Mouse (Mus musculus) lung, postnatal 0 days (tissue): ENCODE measurements around the gene Hspa1a. TPM values are rescaled to one million over a fixed set of nuclear protein-coding genes. Genes with fewer than 3 reads are reported as not detected.

Experiments
- ATAC-seq: fragments of 200-750 bp; cut with Nextera tagmentation; 2 replicates; pipeline ENCODE4 v1.8.0; 2017; ENCODE audit warnings: moderate library complexity
- DNase-seq: peaks from one replicate; pipeline ENCODE4 v3.0.0-alpha.2; 2016; ENCODE audit warnings: low spot score
- H3K27ac ChIP-seq: fragments of 300-500 bp; sonication (generic); 2 replicates; pipeline ENCODE4 v1.5.1; 2014; ENCODE audit warnings: antibody characterized with exemption, mild to moderate bottlenecking, low read length, mixed read lengths
- H3K27me3 ChIP-seq: fragments of 300-500 bp; sonication (generic); replicated peaks from 2 replicates; pipeline ENCODE4 v1.6.1; 2014; ENCODE audit warnings: low read length, mixed read lengths; ENCODE audit not compliant: insufficient read depth
- H3K36me3 ChIP-seq: fragments of 300-500 bp; sonication (generic); 2 replicates; pipeline ENCODE4 v1.6.1; 2014; ENCODE audit warnings: low read length, mixed read lengths; ENCODE audit not compliant: insufficient read depth
- H3K4me1 ChIP-seq: fragments of 300-500 bp; sonication (generic); 2 replicates; pipeline ENCODE4 v1.6.1; 2014; ENCODE audit warnings: antibody characterized with exemption, low read depth, low read length, mixed read lengths; ENCODE audit not compliant: insufficient read depth
- H3K4me2 ChIP-seq: fragments of 300-500 bp; sonication (generic); replicated peaks from 2 replicates; pipeline ENCODE4 v1.6.1; 2014; ENCODE audit warnings: low read depth, mild to moderate bottlenecking, low read length, moderate library complexity, mixed read lengths
- H3K4me3 ChIP-seq: fragments of 300-500 bp; sonication (generic); 2 replicates; pipeline ENCODE4 v1.5.1; 2014; ENCODE audit warnings: low read depth, low read length
- H3K9ac ChIP-seq: fragments of 300-500 bp; sonication (generic); replicated peaks from 2 replicates; pipeline ENCODE4 v1.6.1; 2014; ENCODE audit warnings: low read depth, mild to moderate bottlenecking
- H3K9me3 ChIP-seq: fragments of 300-500 bp; sonication (generic); 2 replicates; pipeline ENCODE4 v1.6.1; 2016; ENCODE audit warnings: low read length, mixed read lengths
- CTCF ChIP-seq: IDR thresholded peaks from 2 replicates; pipeline ENCODE4 v1.5.1; 2016; ENCODE audit warnings: antibody characterized with exemption, mild to moderate bottlenecking
- EP300 ChIP-seq: IDR thresholded peaks from 2 replicates; pipeline ENCODE4 v1.6.1; 2016; ENCODE audit warnings: antibody characterized with exemption, mild to moderate bottlenecking, control low read depth
- WGBS: fragments of 180-500 bp; shearing (Covaris S2); extraction: QIAGEN DNeasy Blood & Tissue Kit; methylation state at CpG from one replicate; pipeline ENCODE4 v1.1.7; 2014; 5-methylcytosine and 5-hydroxymethylcytosine counted together
- polyA plus RNA-seq: library from polyadenylated mRNA; unstranded; fragments of >200 nt; fragmentation: Nextera tagmentation; extraction: Ambion mirVana; gene quantifications from 2 replicates; pipeline ENCODE4 v1.2.1, GENCODE M21; 2015

Hspa1a gene
- polyA plus RNA-seq, 1 experiment from 2014 or later: 8.2 TPM

- Histone ChIP-seq H3K9ac (no peak overlapping the region), H3K36me3 (no peaks in the 10 kb centered on the region), H3K4me2 (no peak overlapping the region), H3K4me3 (no peak overlapping the region), H3K27ac (no peak overlapping the region), H3K27me3 (no peaks in the 10 kb centered on the region), H3K9me3 (no peaks in the 10 kb centered on the region), H3K4me1 (no peaks in the 10 kb centered on the region)
- DNase-seq (peak; percentile 46), ATAC-seq (peak; percentile 20)
- TF ChIP-seq EP300 (peak; percentile 33; the same call in 1 of the 2 replicates), CTCF (no peak)
- 39% methylated on average over 5 of the region's 5 CpGs for WGBS
These were observed 6.3 kb downstream of the Hspa1a start for GRCm38 (mm10) chr17:34965627-34966026.

DNA sequence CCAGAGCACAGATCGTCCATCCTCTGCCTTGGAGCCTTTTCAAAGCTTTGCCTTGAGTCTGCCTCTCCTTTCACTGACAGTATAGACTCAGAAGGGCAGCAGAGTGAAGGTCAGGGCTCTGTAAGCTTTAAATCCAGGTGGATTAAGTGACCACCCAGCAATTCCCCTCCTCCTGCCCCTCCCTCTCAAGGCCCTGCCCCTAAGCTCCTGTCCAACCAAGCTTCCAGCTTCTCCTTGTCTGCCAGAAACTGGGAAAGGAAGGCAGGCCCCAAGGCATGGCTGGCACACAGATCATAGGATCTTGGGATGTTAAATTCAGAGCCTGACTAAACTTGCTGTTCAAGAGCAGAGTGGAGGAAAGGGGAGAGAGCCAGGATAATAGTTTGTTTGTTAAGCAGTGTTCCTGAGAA, 7.3 kb downstream of the Hspa1a start:
- Histone ChIP-seq H3K27ac (no peak overlapping the region), H3K27me3 (no peaks in the 10 kb centered on the region), H3K9me3 (no peaks in the 10 kb centered on the region), H3K4me1 (no peaks in the 10 kb centered on the region), H3K9ac (no peak overlapping the region), H3K36me3 (no peaks in the 10 kb centered on the region), H3K4me3 (no peak overlapping the region), H3K4me2 (no peak overlapping the region)
- TF ChIP-seq CTCF (no peak), EP300 (no peak)
- WGBS: 11% methylated on average over 1 of the region's 1 CpGs
- ATAC-seq (no peak), DNase-seq (no peak)

DNA sequence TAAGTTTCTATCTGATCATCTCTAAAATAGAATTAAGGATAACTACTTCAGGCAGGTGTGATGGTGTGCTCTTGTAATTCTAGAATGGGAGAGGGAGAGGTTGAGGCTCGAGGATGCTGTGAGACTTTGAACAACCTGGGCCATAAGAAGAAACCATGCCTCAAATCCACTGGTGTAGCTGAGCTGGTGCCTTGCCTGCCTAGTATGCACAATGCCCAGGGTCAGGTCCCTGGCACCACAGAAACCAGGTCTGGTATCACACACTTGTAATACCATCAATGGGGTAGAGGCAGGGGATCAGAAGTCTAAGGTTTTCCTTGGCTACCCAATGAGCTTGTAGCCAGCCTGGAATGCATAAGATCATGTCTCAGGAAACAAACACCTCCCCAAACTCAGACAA, 9.1 kb downstream of the Hspa1a start:
- Histone ChIP-seq H3K4me3 (no peak overlapping the region), H3K27me3 (no peaks in the 10 kb centered on the region), H3K9me3 (no peaks in the 10 kb centered on the region), H3K9ac (no peak overlapping the region), H3K36me3 (no peaks in the 10 kb centered on the region), H3K4me2 (no peak overlapping the region), H3K4me1 (no peaks in the 10 kb centered on the region), H3K27ac (no peak overlapping the region)
- DNase-seq (no peak), ATAC-seq (no peak)
- no peak for TF ChIP-seq CTCF
- no peak for TF ChIP-seq EP300
- 41% methylated on average over 1 of the region's 1 CpGs for WGBS

GRCm38 (mm10) chr17:34962125-34962524, 9.8 kb downstream of the Hspa1a start:
- Histone ChIP-seq H3K4me3 (no peak overlapping the region), H3K4me2 (no peak overlapping the region), H3K9ac (no peak overlapping the region), H3K27ac (no peak overlapping the region), H3K4me1 (no peaks in the 10 kb centered on the region), H3K27me3 (no peaks in the 10 kb centered on the region), H3K36me3 (no peaks in the 10 kb centered on the region), H3K9me3 (no peaks in the 10 kb centered on the region)
- DNase-seq: no peak
- WGBS: 27% methylated on average over 3 of the region's 3 CpGs
- no peak for ATAC-seq
- no peak for TF ChIP-seq EP300
- TF ChIP-seq CTCF: no peak

GRCm38 (mm10) chr17:34960702-34961493, 11.1 kb downstream of the Hspa1a start:
- H3K27ac ChIP-seq: no peak overlapping the region
- H3K4me3 ChIP-seq: no peak overlapping the region
- no peaks in the 10 kb centered on the region for H3K4me1 ChIP-seq
- TF ChIP-seq EP300: no peak
- no peak overlapping the region for H3K4me2 ChIP-seq
- no peaks in the 10 kb centered on the region for H3K36me3 ChIP-seq
- ATAC-seq: no peak
- DNase-seq: peak; percentile 67
- no peaks in the 10 kb centered on the region for H3K27me3 ChIP-seq
- H3K9me3 ChIP-seq: no peaks in the 10 kb centered on the region
- H3K9ac ChIP-seq: no peak overlapping the region

DNA sequence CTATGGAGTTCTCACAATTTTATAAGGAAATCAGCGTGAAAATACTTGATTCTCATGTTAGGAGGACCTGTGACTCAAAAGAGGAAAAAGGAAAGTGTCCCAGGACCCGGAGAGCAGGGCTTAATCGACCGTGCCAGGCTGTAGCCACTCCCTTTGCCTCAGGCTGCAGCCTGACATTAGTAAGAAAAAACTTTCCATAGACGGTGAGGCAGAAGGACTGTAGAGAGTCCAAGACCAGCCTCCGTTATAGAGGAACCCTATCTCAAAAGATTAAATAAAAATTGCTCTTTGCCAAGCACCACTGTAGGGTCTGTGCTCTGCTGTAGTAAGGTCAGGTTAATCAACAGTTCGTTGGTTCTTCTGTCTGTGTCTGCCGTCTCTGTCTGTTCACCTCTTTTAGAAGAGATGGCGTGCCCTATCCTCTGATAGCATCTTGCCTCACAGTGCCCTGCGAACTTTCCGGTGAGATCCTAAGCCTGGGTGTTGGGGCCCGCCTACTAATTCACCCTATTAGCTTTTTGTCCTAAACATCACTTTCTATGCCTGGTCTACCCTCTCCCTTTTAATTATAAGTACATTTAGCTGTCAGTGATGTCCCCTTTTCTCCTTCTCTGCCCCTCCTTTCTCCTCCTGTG, 12.0 kb downstream of the Hspa1a start:
- H3K27me3 ChIP-seq: no peaks in the 10 kb centered on the region
- ATAC-seq (peak; percentile 16), DNase-seq (peak; percentile 84)
- peak overlapping the region; percentile 57 for H3K4me3 ChIP-seq
- 9% methylated on average over 12 of the region's 12 CpGs for WGBS
- H3K4me1 ChIP-seq: no peaks in the 10 kb centered on the region
- peak overlapping the region; percentile 48; the same call in 1 of the 2 replicates for H3K9ac ChIP-seq
- TF ChIP-seq EP300: no peak
- no peak for TF ChIP-seq CTCF
- peak overlapping the region; percentile 68 for H3K4me2 ChIP-seq
- no peaks in the 10 kb centered on the region for H3K36me3 ChIP-seq
- H3K9me3 ChIP-seq: no peaks in the 10 kb centered on the region
- peak overlapping the region; percentile 98 for H3K27ac ChIP-seq
